Mouse (Mus musculus): ENCODE measurements around the gene Olfr323. TPM values are rescaled to one million over a fixed set of nuclear protein-coding genes. Genes with fewer than 3 reads are reported as not detected.

Olfr323 gene
- polyA plus RNA-seq, 2 experiments, result not detected

- Histone ChIP-seq H3K4me2 (ENCODE audit: low read depth) (no peak within 1 kb of the TSS), H3K27ac (no peak within 1 kb of the TSS), H3K4me1 (replicated peaks; ENCODE audit: control insufficient read depth in 2 of 2, insufficient read depth in 2 of 2, low read length in 1 of 2) (no peaks in the 10 kb centered on the region), H3K4me3 (ENCODE audit: insufficient read depth in 1 of 2, low read depth in 2 of 2, low read length in 2 of 2) (no peak within 1 kb of the TSS), H3K27me3 (ENCODE audit: control insufficient read depth, insufficient read depth, low read length) (no peaks in the 10 kb centered on the region), H3K9ac (replicated peaks) (no peak within 1 kb of the TSS), H3K36me3 (replicated peaks; ENCODE audit: control insufficient read depth, insufficient read depth, low read depth) (no peaks in the 10 kb centered on the region), H3K9me3 (ENCODE audit: control insufficient read depth, low read length) (no peaks in the 10 kb centered on the region)
- no peak for TF ChIP-seq EP300 (IDR thresholded peaks at IDR 0.05; ENCODE audit: low read depth)
- TF ChIP-seq CTCF (IDR thresholded peaks at IDR 0.05; ENCODE audit: low read depth), result no peak
- WGBS (ENCODE audit: insufficient replicate concordance), result 76% methylated on average over 4 of the region's 4 CpGs
- ATAC-seq (ENCODE audit: insufficient read depth) (no peak), DNase-seq (ENCODE audit: low read depth in 3 of 3, low spot score in 3 of 3) (no peak)
Measured at GRCm38 (mm10) chr11:58615975-58616374, 14.3 kb downstream of the Olfr323 start, which contains the start of gene 2210407C18Rik. 2210407C18Rik (minus strand) TSS chr11:58616075.

- DNase-seq (ENCODE audit: low read depth in 3 of 3, low spot score in 3 of 3) (no peak), ATAC-seq (ENCODE audit: insufficient read depth) (no peak)
- Histone ChIP-seq H3K4me1 (replicated peaks; ENCODE audit: control insufficient read depth in 2 of 2, insufficient read depth in 2 of 2, low read length in 1 of 2) (no peaks in the 10 kb centered on the region), H3K27me3 (ENCODE audit: control insufficient read depth, insufficient read depth, low read length) (no peaks in the 10 kb centered on the region), H3K4me3 (ENCODE audit: insufficient read depth in 1 of 2, low read depth in 2 of 2, low read length in 2 of 2) (no peak overlapping the region), H3K4me2 (ENCODE audit: low read depth) (no peak overlapping the region), H3K36me3 (replicated peaks; ENCODE audit: control insufficient read depth, insufficient read depth, low read depth) (no peaks in the 10 kb centered on the region), H3K27ac (no peak overlapping the region), H3K9me3 (ENCODE audit: control insufficient read depth, low read length) (no peaks in the 10 kb centered on the region), H3K9ac (replicated peaks) (no peak overlapping the region)
- TF ChIP-seq CTCF (IDR thresholded peaks at IDR 0.05; ENCODE audit: low read depth), result no peak
- TF ChIP-seq EP300 (IDR thresholded peaks at IDR 0.05; ENCODE audit: low read depth), result no peak
Measured at GRCm38 (mm10) chr11:58614526-58614925, 15.8 kb downstream of the Olfr323 start.

GRCm38 (mm10) chr11:58613359-58613758 lies 16.9 kb downstream of the Olfr323 start:
- 40% methylated on average over 3 of the region's 3 CpGs for WGBS (ENCODE audit: insufficient replicate concordance)
- Histone ChIP-seq H3K9ac (replicated peaks) (no peak overlapping the region), H3K9me3 (ENCODE audit: control insufficient read depth, low read length) (no peaks in the 10 kb centered on the region), H3K4me1 (replicated peaks; ENCODE audit: control insufficient read depth in 2 of 2, insufficient read depth in 2 of 2, low read length in 1 of 2) (no peaks in the 10 kb centered on the region), H3K4me2 (ENCODE audit: low read depth) (no peak overlapping the region), H3K27ac (no peak overlapping the region), H3K36me3 (replicated peaks; ENCODE audit: control insufficient read depth, insufficient read depth, low read depth) (no peaks in the 10 kb centered on the region), H3K4me3 (ENCODE audit: insufficient read depth in 1 of 2, low read depth in 2 of 2, low read length in 2 of 2) (no peak overlapping the region), H3K27me3 (ENCODE audit: control insufficient read depth, insufficient read depth, low read length) (no peaks in the 10 kb centered on the region)
- DNase-seq (ENCODE audit: low read depth in 3 of 3, low spot score in 3 of 3), result no peak
- ATAC-seq (ENCODE audit: insufficient read depth), result no peak
- TF ChIP-seq EP300 (IDR thresholded peaks at IDR 0.05; ENCODE audit: low read depth) (no peak), CTCF (IDR thresholded peaks at IDR 0.05; ENCODE audit: low read depth) (no peak)

GRCm38 (mm10) chr11:58607030-58607429 lies 23.3 kb downstream of the Olfr323 start:
- ATAC-seq (ENCODE audit: insufficient read depth), result no peak
- H3K9ac ChIP-seq (replicated peaks), result no peak overlapping the region

GRCm38 (mm10) chr11:58606177-58606919 lies 24.0 kb downstream of the Olfr323 start:
- no peak for TF ChIP-seq EP300 (IDR thresholded peaks at IDR 0.05; ENCODE audit: low read depth)
- no peak for TF ChIP-seq CTCF (IDR thresholded peaks at IDR 0.05; ENCODE audit: low read depth)
- ATAC-seq (ENCODE audit: insufficient read depth) (no peak), DNase-seq (ENCODE audit: low read depth in 3 of 3, low spot score in 3 of 3) (no peak)
- Histone ChIP-seq H3K36me3 (replicated peaks; ENCODE audit: control insufficient read depth, insufficient read depth, low read depth) (no peaks in the 10 kb centered on the region), H3K9me3 (ENCODE audit: control insufficient read depth, low read length) (no peaks in the 10 kb centered on the region), H3K27me3 (ENCODE audit: control insufficient read depth, insufficient read depth, low read length) (no peaks in the 10 kb centered on the region), H3K4me1 (replicated peaks; ENCODE audit: control insufficient read depth in 2 of 2, insufficient read depth in 2 of 2, low read length in 1 of 2) (peaks cover 3 to 8% of the 10 kb centered on the region in 2 experiments; a peak in 1 of 4 replicates), H3K9ac (replicated peaks) (no peak overlapping the region), H3K4me3 (ENCODE audit: insufficient read depth in 1 of 2, low read depth in 2 of 2, low read length in 2 of 2) (no peak overlapping the region), H3K4me2 (ENCODE audit: low read depth) (no peak overlapping the region), H3K27ac (no peak overlapping the region)
- WGBS (ENCODE audit: insufficient replicate concordance), result 60% methylated on average over 12 of the region's 12 CpGs

More at GRCm38 (mm10) chr11:58607030-58607429, 23.3 kb downstream of the Olfr323 start:
- H3K27me3 ChIP-seq (ENCODE audit: control insufficient read depth, insufficient read depth, low read length), result no peaks in the 10 kb centered on the region
- H3K36me3 ChIP-seq (replicated peaks; ENCODE audit: control insufficient read depth, insufficient read depth, low read depth), result no peaks in the 10 kb centered on the region
- peaks cover 3 to 8% of the 10 kb centered on the region in 2 experiments; a peak in 1 of 4 replicates for H3K4me1 ChIP-seq (replicated peaks; ENCODE audit: control insufficient read depth in 2 of 2, insufficient read depth in 2 of 2, low read length in 1 of 2)
- no peaks in the 10 kb centered on the region for H3K9me3 ChIP-seq (ENCODE audit: control insufficient read depth, low read length)
- 63% methylated on average over 6 of the region's 6 CpGs for WGBS (ENCODE audit: insufficient replicate concordance)
- no peak for TF ChIP-seq CTCF (IDR thresholded peaks at IDR 0.05; ENCODE audit: low read depth)
- no peak for TF ChIP-seq EP300 (IDR thresholded peaks at IDR 0.05; ENCODE audit: low read depth)
- no peak overlapping the region for H3K4me3 ChIP-seq (ENCODE audit: insufficient read depth in 1 of 2, low read depth in 2 of 2, low read length in 2 of 2)
- no peak for DNase-seq (ENCODE audit: low read depth in 3 of 3, low spot score in 3 of 3)
- no peak overlapping the region for H3K4me2 ChIP-seq (ENCODE audit: low read depth)
- H3K27ac ChIP-seq, result no peak overlapping the region

Data from liver, embryonic 14.5 days (tissue).